Mouse (Mus musculus) megakaryocyte, adult 5-6 weeks (primary cell): ENCODE measurements around the gene Vwf. TPM values are rescaled to one million over a fixed set of nuclear protein-coding genes. Genes with fewer than 3 reads are reported as not detected.

Source experiments
- ATAC-seq: 2 replicates; pipeline ENCODE4 v1.8.0; 2016; ENCODE audit warnings: mild to moderate bottlenecking, inconsistent platforms; ENCODE audit not compliant: poor library complexity, severe bottlenecking
- total RNA-seq, 2 experiments: library from RNA; stranded (forward) in 1 of 2; stranded (reverse) in 1 of 2; fragments of 153-499, 151-499 nt in 1 of 2; fragments of 221-1000, 200-1000 nt in 1 of 2; gene quantifications; 2 replicates each; pipeline versions ENCODE4 v1.2.3 to v1.2.4; 2015 to 2017

The Vwf gene
- total RNA-seq, 2 experiments from 2014 or later, result 0.18 to 0.26 TPM

DNA sequence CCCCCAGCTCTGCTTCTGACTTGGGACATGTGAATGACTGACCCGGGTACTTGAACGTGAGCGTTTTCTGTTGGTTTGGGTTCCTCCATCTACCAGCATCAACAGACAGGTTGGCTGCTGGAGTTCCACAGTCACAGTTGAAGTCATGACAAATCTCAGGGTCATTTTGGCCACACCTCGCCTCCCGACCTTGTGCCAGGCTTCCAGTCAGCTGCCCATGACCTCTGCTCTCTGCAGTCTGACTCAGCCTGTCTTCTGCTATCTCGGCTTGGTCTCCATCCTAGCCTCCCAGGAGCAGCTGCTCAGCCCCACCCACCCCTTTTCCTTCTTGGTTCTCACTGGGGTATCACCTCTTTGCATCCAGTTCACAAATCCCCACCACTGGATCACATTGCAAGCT is 182.9 kb downstream of the Vwf start:
- ATAC-seq, result no peak

DNA sequence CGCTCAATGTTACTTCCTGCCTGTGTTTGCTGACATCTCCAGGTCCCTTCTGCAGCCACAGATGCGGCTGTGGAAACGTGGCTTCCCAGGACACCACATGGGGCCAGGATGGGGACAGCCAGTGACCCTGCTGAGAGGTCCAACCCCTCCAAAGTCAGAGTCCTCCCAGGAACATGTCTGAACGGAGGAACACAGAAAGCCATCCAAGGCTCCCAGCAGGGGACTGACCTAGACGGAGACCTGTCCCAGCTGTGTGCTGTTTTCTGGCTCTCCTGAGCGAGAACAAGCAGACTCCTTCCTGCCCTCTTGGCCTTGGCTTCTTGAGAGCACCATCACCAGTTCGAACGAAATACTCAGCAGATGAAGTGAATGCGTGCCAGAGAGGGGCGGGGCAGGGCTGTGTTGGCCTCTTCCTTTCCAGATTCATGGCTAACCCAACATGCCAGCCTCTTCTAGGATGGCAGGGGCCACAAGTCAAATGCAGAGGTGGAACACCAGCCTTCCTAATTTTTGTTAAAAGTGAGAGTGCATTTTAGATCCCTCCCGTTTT is 183.5 kb downstream of the Vwf start:
- ATAC-seq, result no peak

Other genes with a start within 250 kb of the Vwf start
- 30.0 and 30.6 TPM in 2 replicates for gene Ltbr, start 232.9 kb upstream of the Vwf start, total RNA-seq (2015)
- gene Ltbr, start 232.9 kb upstream of the Vwf start, total RNA-seq (2017), result 57.1 and 59.9 TPM in 2 replicates
- gene Scnn1a, start 226.1 kb upstream of the Vwf start, total RNA-seq (2015), result 9.0 and 9.5 TPM in 2 replicates
- gene Scnn1a, start 226.1 kb upstream of the Vwf start, total RNA-seq (2017), result 0.99 and 1.6 TPM in 2 replicates
- gene Tnfrsf1a, start 197.4 kb upstream of the Vwf start, total RNA-seq (2015), result 96.4 and 101 TPM in 2 replicates
- 90.2 and 116 TPM in 2 replicates for gene Tnfrsf1a, start 197.4 kb upstream of the Vwf start, total RNA-seq (2017)
- gene Plekhg6, start 166.0 kb upstream of the Vwf start, total RNA-seq (2015), result not detected in 2 replicates
- not detected in 2 replicates for gene Plekhg6, start 166.0 kb upstream of the Vwf start, total RNA-seq (2017)
- gene Cd9, start 52.0 kb upstream of the Vwf start, total RNA-seq (2015), result 100 and 106 TPM in 2 replicates
- gene Cd9, start 52.0 kb upstream of the Vwf start, total RNA-seq (2017), result 65.5 and 74.0 TPM in 2 replicates
- gene Ano2, start 143.6 kb downstream of the Vwf start, total RNA-seq (2015), result not detected in 2 replicates
- not detected in 2 replicates for gene Ano2, start 143.6 kb downstream of the Vwf start, total RNA-seq (2017)